Mouse (Mus musculus): Measurements from ENCODE around the gene Slc4a8. TPM values are rescaled to one million over a fixed set of nuclear protein-coding genes. Genes with fewer than 3 reads are reported as not detected.

Slc4a8 gene
- polyA plus RNA-seq, 1 experiment from 2014 or later = 1.0 TPM

DNA sequence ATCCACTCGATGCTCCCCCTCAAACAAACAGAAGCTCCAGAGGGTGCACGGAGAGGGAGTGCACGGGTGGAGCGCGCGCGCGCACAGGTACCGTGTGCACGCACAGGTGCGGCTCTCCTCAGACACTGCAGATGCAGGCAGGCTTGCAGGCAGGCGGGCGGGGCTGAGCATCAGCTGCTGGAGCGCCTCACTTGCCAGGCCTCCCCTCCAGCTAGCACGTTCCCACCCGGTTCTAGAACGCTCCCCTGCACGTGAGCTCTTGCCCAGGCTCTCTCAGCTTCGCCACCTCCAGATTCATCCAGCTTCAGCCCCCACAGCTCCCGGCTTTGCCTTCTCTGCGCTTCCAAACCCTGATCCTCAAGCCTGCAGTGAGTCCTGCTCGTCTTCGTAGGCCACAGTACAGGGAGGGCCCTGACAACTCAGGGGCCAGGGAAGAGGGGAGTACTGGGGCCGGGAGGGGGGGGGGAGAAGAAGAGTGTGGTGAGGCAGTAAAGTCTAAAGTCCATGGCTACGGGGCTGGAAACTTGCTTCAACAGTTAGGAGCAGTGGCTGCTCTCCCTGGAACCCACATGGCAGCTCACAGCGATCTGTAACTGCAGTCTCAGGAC, 63.8 kb downstream of the Slc4a8 start:
- Histone ChIP-seq H3K27ac (ENCODE audit: low read depth) (no peak overlapping the region), H3K4me2 (ENCODE audit: low read depth, low read length) (no peak overlapping the region), H3K4me3 (ENCODE audit: low read depth, low read length) (no peak overlapping the region), H3K9me3 (ENCODE audit: low read length) (no peaks in the 10 kb centered on the region), H3K4me1 (ENCODE audit: insufficient read depth) (no peaks in the 10 kb centered on the region), H3K9ac (replicated peaks) (no peak overlapping the region), H3K27me3 (ENCODE audit: insufficient read depth, low read length) (peaks cover 11% of the 10 kb centered on the region; the same call in 1 of the 2 replicates), H3K36me3 (replicated peaks; ENCODE audit: insufficient read depth, low read length) (no peaks in the 10 kb centered on the region)
- ATAC-seq (no peak), DNase-seq (no peak)
- no peak for TF ChIP-seq CTCF (IDR thresholded peaks at IDR 0.05; ENCODE audit: low read depth)
- no peak for TF ChIP-seq EP300 (IDR thresholded peaks at IDR 0.05; ENCODE audit: low read depth)
- 27% methylated on average over 25 of the region's 26 CpGs for WGBS (ENCODE audit: insufficient replicate concordance)

DNA sequence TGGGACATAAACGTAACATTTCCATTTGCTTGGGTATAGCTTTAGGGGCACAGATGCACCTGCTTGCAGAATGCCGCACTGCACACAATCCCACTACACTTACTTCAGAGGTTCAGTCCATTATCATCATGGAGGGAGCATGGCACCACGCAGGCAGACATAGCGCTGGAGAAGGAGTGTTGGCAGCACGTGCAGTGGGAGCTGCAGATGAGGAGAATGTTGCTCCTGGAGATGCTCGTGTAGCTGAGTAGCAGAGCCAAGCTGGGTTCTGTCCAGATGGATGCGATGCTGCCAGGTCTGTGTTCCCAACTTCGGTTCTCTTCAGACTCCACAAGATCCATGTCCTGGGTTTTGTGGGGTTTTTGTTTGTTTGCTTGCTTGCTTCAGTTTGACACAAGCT, 64.5 kb downstream of the Slc4a8 start:
- no peak overlapping the region for H3K4me3 ChIP-seq (ENCODE audit: low read depth, low read length)
- H3K27me3 ChIP-seq (ENCODE audit: insufficient read depth, low read length) = peaks cover 11% of the 10 kb centered on the region; the same call in 1 of the 2 replicates
- H3K9ac ChIP-seq (replicated peaks) = no peak overlapping the region
- ATAC-seq (no peak), DNase-seq (no peak)
- H3K36me3 ChIP-seq (replicated peaks; ENCODE audit: insufficient read depth, low read length) = no peaks in the 10 kb centered on the region
- no peak overlapping the region for H3K27ac ChIP-seq (ENCODE audit: low read depth)
- H3K4me2 ChIP-seq (ENCODE audit: low read depth, low read length) = no peak overlapping the region
- no peaks in the 10 kb centered on the region for H3K9me3 ChIP-seq (ENCODE audit: low read length)
- 80% methylated on average over 8 of the region's 8 CpGs for WGBS (ENCODE audit: insufficient replicate concordance)
- no peaks in the 10 kb centered on the region for H3K4me1 ChIP-seq (ENCODE audit: insufficient read depth)
- TF ChIP-seq CTCF (IDR thresholded peaks at IDR 0.05; ENCODE audit: low read depth) (no peak), EP300 (IDR thresholded peaks at IDR 0.05; ENCODE audit: low read depth) (no peak)

DNA sequence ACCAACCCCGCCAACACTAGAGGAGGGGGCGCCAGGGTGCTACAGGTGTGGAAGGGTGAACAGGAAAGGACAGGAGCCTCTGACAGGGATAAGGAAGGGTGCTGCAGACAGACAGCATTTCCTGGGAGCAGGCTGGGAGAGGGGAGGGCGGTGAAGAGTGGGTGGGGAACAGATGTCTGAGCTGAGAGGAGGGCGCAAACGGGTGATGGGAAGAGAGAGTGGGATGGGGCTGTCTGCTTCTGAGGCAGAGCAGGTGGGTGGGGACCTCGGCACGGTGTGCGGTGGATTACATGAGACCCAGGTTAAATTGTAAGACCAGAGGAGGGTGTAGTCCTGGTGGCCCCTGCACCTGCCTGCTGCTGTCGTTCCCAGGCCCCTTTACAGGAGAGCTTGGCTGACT, 68.2 kb downstream of the Slc4a8 start:
- no peak for ATAC-seq
- H3K4me3 ChIP-seq (ENCODE audit: low read depth, low read length) = no peak overlapping the region

DNA sequence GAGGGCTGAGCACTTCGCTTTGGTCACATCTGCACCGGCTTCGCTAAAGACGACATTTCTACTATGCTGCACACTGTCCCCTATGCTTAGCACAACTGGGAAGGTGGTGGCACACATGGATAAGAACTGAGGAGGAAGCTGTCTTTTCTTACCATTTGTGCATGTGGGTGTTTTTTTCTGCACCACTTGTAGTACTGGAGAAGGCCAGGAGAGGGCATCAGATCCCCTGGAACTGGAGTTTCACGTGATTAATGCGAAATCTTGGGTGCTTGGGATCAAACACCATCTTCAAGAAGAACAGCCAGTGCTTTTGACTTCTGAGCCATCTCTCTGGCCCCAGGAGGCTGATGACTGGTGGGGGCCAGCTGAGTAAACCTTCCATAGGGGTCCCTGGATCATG, 69.1 kb downstream of the Slc4a8 start:
- Histone ChIP-seq H3K9ac (replicated peaks) (no peak overlapping the region), H3K27me3 (ENCODE audit: insufficient read depth, low read length) (no peaks in the 10 kb centered on the region), H3K4me2 (ENCODE audit: low read depth, low read length) (no peak overlapping the region), H3K36me3 (replicated peaks; ENCODE audit: insufficient read depth, low read length) (no peaks in the 10 kb centered on the region), H3K4me1 (ENCODE audit: insufficient read depth) (no peaks in the 10 kb centered on the region), H3K27ac (ENCODE audit: low read depth) (no peak overlapping the region), H3K9me3 (ENCODE audit: low read length) (no peaks in the 10 kb centered on the region), H3K4me3 (ENCODE audit: low read depth, low read length) (no peak overlapping the region)
- 52% methylated on average over 6 of the region's 6 CpGs for WGBS (ENCODE audit: insufficient replicate concordance)
- DNase-seq (peak; percentile 29), ATAC-seq (no peak)
- TF ChIP-seq EP300 (IDR thresholded peaks at IDR 0.05; ENCODE audit: low read depth) (no peak), CTCF (IDR thresholded peaks at IDR 0.05; ENCODE audit: low read depth) (peak; percentile 65)

More for the DNA sequence above, 68.2 kb downstream of the Slc4a8 start:
- WGBS (ENCODE audit: insufficient replicate concordance) = 82% methylated on average over 9 of the region's 9 CpGs
- no peaks in the 10 kb centered on the region for H3K36me3 ChIP-seq (replicated peaks; ENCODE audit: insufficient read depth, low read length)
- H3K27me3 ChIP-seq (ENCODE audit: insufficient read depth, low read length) = 0 out of 2 replicates have a peak, but pooled peaks cover 2% of the 10 kb centered on the region
- DNase-seq = no peak
- no peak overlapping the region for H3K27ac ChIP-seq (ENCODE audit: low read depth)
- H3K9me3 ChIP-seq (ENCODE audit: low read length) = no peaks in the 10 kb centered on the region
- TF ChIP-seq CTCF (IDR thresholded peaks at IDR 0.05; ENCODE audit: low read depth) (no peak), EP300 (IDR thresholded peaks at IDR 0.05; ENCODE audit: low read depth) (no peak)
- no peaks in the 10 kb centered on the region for H3K4me1 ChIP-seq (ENCODE audit: insufficient read depth)
- no peak overlapping the region for H3K4me2 ChIP-seq (ENCODE audit: low read depth, low read length)
- H3K9ac ChIP-seq (replicated peaks) = no peak overlapping the region

DNA sequence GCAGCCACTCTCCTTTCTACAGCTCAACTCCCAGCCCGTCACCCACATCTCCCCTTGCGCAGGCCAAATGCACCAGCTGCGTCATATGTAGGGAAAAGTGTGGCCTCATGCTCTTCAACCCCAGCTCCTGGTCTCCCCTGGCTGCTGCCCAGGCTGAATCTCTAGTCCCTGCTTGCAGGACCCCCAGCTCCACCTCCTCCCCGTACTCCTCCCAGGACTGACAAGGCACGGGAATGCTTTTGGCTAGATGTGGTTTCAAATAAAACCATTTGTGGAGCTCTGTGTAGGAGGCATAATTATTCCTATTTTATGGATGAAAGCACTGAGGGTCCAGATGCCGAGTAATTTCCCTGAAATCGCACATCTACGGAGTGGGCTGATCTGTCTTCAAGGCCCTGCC, 70.6 kb downstream of the Slc4a8 start:
- 81% methylated on average over 8 of the region's 8 CpGs for WGBS (ENCODE audit: insufficient replicate concordance)

DNA sequence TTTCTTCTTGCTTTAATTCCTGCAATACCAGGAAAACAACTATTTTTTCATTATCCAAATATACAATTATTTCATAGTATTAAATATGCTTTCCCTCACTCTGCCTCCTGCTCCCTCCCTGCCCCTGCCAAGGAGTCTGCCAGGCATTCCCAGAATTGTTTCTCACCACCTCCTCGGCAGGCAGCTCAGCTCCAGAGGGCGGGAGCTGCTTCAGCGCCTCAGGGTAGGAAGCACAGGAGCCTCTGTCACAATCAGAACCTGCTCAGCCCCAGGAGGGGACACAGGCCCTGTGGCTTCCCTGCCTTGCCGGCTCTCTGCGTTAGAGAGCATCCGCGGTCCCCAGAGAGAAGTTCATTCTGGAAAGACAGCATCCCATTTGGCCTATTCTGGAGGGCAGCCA, 71.2 kb downstream of the Slc4a8 start:
- H3K4me1 ChIP-seq (ENCODE audit: insufficient read depth) = no peaks in the 10 kb centered on the region
- DNase-seq = no peak
- no peak overlapping the region for H3K4me2 ChIP-seq (ENCODE audit: low read depth, low read length)
- no peaks in the 10 kb centered on the region for H3K36me3 ChIP-seq (replicated peaks; ENCODE audit: insufficient read depth, low read length)
- H3K9ac ChIP-seq (replicated peaks) = no peak overlapping the region
- no peaks in the 10 kb centered on the region for H3K27me3 ChIP-seq (ENCODE audit: insufficient read depth, low read length)
- H3K27ac ChIP-seq (ENCODE audit: low read depth) = no peak overlapping the region
- 37% methylated on average over 7 of the region's 7 CpGs for WGBS (ENCODE audit: insufficient replicate concordance)
- ATAC-seq = no peak
- TF ChIP-seq CTCF (IDR thresholded peaks at IDR 0.05; ENCODE audit: low read depth) (no peak), EP300 (IDR thresholded peaks at IDR 0.05; ENCODE audit: low read depth) (no peak)
- no peaks in the 10 kb centered on the region for H3K9me3 ChIP-seq (ENCODE audit: low read length)
- H3K4me3 ChIP-seq (ENCODE audit: low read depth, low read length) = no peak overlapping the region

More for the DNA sequence above, 70.6 kb downstream of the Slc4a8 start:
- H3K9me3 ChIP-seq (ENCODE audit: low read length) = no peaks in the 10 kb centered on the region
- no peaks in the 10 kb centered on the region for H3K4me1 ChIP-seq (ENCODE audit: insufficient read depth)
- H3K9ac ChIP-seq (replicated peaks) = no peak overlapping the region
- H3K27me3 ChIP-seq (ENCODE audit: insufficient read depth, low read length) = no peaks in the 10 kb centered on the region
- TF ChIP-seq CTCF (IDR thresholded peaks at IDR 0.05; ENCODE audit: low read depth) (no peak), EP300 (IDR thresholded peaks at IDR 0.05; ENCODE audit: low read depth) (no peak)
- H3K27ac ChIP-seq (ENCODE audit: low read depth) = no peak overlapping the region
- no peaks in the 10 kb centered on the region for H3K36me3 ChIP-seq (replicated peaks; ENCODE audit: insufficient read depth, low read length)
- H3K4me3 ChIP-seq (ENCODE audit: low read depth, low read length) = no peak overlapping the region
- no peak for ATAC-seq
- H3K4me2 ChIP-seq (ENCODE audit: low read depth, low read length) = no peak overlapping the region
- no peak for DNase-seq

All from liver, postnatal 0 days (tissue).